Mouse (Mus musculus) kidney, adult 2 months (tissue): Measurements from ENCODE around the gene Nt5c.

ENCODE experiments used
- CTCF ChIP-seq: fragments of 200-500 bp; conservative IDR thresholded peaks from 2 replicates; pipeline ENCODE4 v1.5.1; 2011; ENCODE audit warnings: low read depth, mild to moderate bottlenecking, control low read depth, low read length, moderate library complexity, mixed read lengths; ENCODE audit not compliant: insufficient read depth, insufficient read length
- POLR2A ChIP-seq: fragments of 200-500 bp; IDR thresholded peaks from one replicate; pipeline ENCODE4 v1.6.1; 2011; ENCODE audit warnings: low read depth, low read length, control low read depth

GRCm38 (mm10) chr11:115483278-115483677, 8.4 kb downstream of the Nt5c start:
- TF ChIP-seq POLR2A: no peak
- no peak for TF ChIP-seq CTCF
